Comparison of ENCODE assay signal across 26 mouse cellular contexts in genomic region chr13:41694749-41695419, GRCm38 (mm10).
DNase-seq lines count a peak whose midpoint lies in the region; ATAC-seq and TF ChIP-seq lines count a peak whose summit lies in the region.
"Had no signal": no experiment of that assay in that cellular context is flagged by ENCODE, and none has a peak within 500 bp of the region (broad histone marks: within the 10 kb centered on the region; RNA-seq: fewer than 3 reads in every experiment).

No protein-coding gene starts in this region.

- ATAC-seq in lung, embryonic 15.5 days (ENCODE audit: borderline replicate concordance, extremely low read depth, low FRiP score, low TSS enrichment), result peak; percentile 24; the same call in 1 of the 2 replicates
- ATAC-seq in heart, embryonic 13.5 days (ENCODE audit: extremely low read depth, insufficient number of reproducible peaks, low FRiP score, low TSS enrichment), result 0 out of 2 replicates have a peak, but pooled peaks have one; percentile 26
- ATAC-seq: CD4-positive, CD25-positive, alpha-beta regulatory T cell, adult 4 months; forebrain, embryonic 13.5 days; hindbrain, postnatal 0 days; intestine, embryonic 16.5 days; midbrain, embryonic 13.5 days had no signal

- H3K9ac ChIP-seq in heart, adult 2 months (ENCODE audit: low read depth, low read length), result no peak overlapping the region
- H3K9ac ChIP-seq in lung, embryonic 15.5 days, result no peak overlapping the region
- H3K9ac ChIP-seq in heart, embryonic 13.5 days, result no peak overlapping the region
- H3K9ac ChIP-seq: forebrain, embryonic 13.5 days; liver, embryonic 13.5 days; midbrain, embryonic 13.5 days; neural tube, embryonic 12.5 days had no signal

- no peak for TF ChIP-seq POLR2A in heart, adult 2 months (IDR thresholded peaks at IDR 0.05; ENCODE audit: insufficient read depth, low read depth, low read length)
- TF ChIP-seq POLR2A in lung, adult 2 months (IDR thresholded peaks at IDR 0.05; ENCODE audit: borderline replicate concordance, extremely low read depth, low read depth, low read length), result no peak

- no peak overlapping the region for H3K4me2 ChIP-seq in lung, embryonic 15.5 days
- no peak overlapping the region for H3K4me2 ChIP-seq in heart, embryonic 13.5 days
- H3K4me2 ChIP-seq: forebrain, embryonic 13.5 days; liver, embryonic 13.5 days; midbrain, embryonic 13.5 days; neural tube, embryonic 12.5 days had no signal

- no peaks in the 10 kb centered on the region for H3K36me3 ChIP-seq in heart, adult 2 months (ENCODE audit: control insufficient read depth, insufficient read depth, low read length)
- H3K36me3 ChIP-seq in lung, embryonic 15.5 days, result no peaks in the 10 kb centered on the region
- no peaks in the 10 kb centered on the region for H3K36me3 ChIP-seq in heart, embryonic 13.5 days
- H3K36me3 ChIP-seq: hindbrain, embryonic 10.5 days; liver, embryonic 13.5 days; midbrain, embryonic 13.5 days; neural tube, embryonic 12.5 days had no signal

- no peaks in the 10 kb centered on the region for H3K27me3 ChIP-seq in heart, adult 2 months (ENCODE audit: control insufficient read depth, insufficient read depth, low read length)
- no peaks in the 10 kb centered on the region for H3K27me3 ChIP-seq in lung, embryonic 15.5 days
- H3K27me3 ChIP-seq in heart, embryonic 13.5 days (replicated peaks), result no peaks in the 10 kb centered on the region
- H3K27me3 ChIP-seq: forebrain, embryonic 13.5 days; liver, embryonic 13.5 days; midbrain, embryonic 13.5 days; neural tube, embryonic 12.5 days had no signal

- no peak overlapping the region for H3K4me3 ChIP-seq in heart, adult 2 months
- H3K4me3 ChIP-seq in lung, embryonic 15.5 days, result no peak overlapping the region
- H3K4me3 ChIP-seq in lung, adult 2 months (replicated peaks; ENCODE audit: extremely low read depth, low read depth, low read length), result no peak overlapping the region
- no peak overlapping the region for H3K4me3 ChIP-seq in heart, embryonic 13.5 days
- H3K4me3 ChIP-seq: forebrain, embryonic 13.5 days; hindbrain, embryonic 10.5 days; layer of hippocampus, adult 2 months; liver, embryonic 13.5 days; midbrain, embryonic 13.5 days; neural tube, embryonic 12.5 days had no signal

- no peaks in the 10 kb centered on the region for H3K9me3 ChIP-seq in lung, embryonic 15.5 days
- no peaks in the 10 kb centered on the region for H3K9me3 ChIP-seq in heart, embryonic 13.5 days
- H3K9me3 ChIP-seq: forebrain, embryonic 13.5 days; hindbrain, embryonic 10.5 days; liver, embryonic 13.5 days; midbrain, embryonic 13.5 days; neural tube, embryonic 12.5 days had no signal

- intact Hi-C loops in heart, adult 2 months (cut with DNase I), result no loop called here
- intact Hi-C loops in heart, postnatal 25 days (cut with DNase I), result no loop called here

- TF ChIP-seq CTCF in heart, adult 2 months (IDR thresholded peaks at IDR 0.05), result no peak
- TF ChIP-seq CTCF in lung, adult 2 months (IDR thresholded peaks at IDR 0.05; ENCODE audit: insufficient read depth, low read length), result no peak

- no peaks in the 10 kb centered on the region for H3K79me2 ChIP-seq in heart, adult 2 months (replicated peaks; ENCODE audit: control insufficient read depth, insufficient read depth, low read length)

- H3K4me1 ChIP-seq in heart, adult 2 months (ENCODE audit: control insufficient read depth, insufficient read depth, low read length), result peaks cover 7% of the 10 kb centered on the region
- H3K4me1 ChIP-seq in lung, embryonic 15.5 days, result peaks cover 22% of the 10 kb centered on the region
- H3K4me1 ChIP-seq in lung, adult 2 months (ENCODE audit: control insufficient read depth, insufficient read depth, low read length), result no peaks in the 10 kb centered on the region
- H3K4me1 ChIP-seq in heart, embryonic 13.5 days, result peaks cover 23% of the 10 kb centered on the region
- H3K4me1 ChIP-seq: forebrain, embryonic 13.5 days; liver, embryonic 13.5 days; midbrain, embryonic 13.5 days; neural tube, embryonic 12.5 days had no signal

- TF ChIP-seq EP300 in heart, adult 2 months (IDR thresholded peaks at IDR 0.05; ENCODE audit: insufficient read depth, low read depth, low read length), result no peak

- no peak for DNase-seq in heart, adult 2 months
- DNase-seq in heart, postnatal 25 days (ENCODE audit: low spot score), result no peak
- DNase-seq in lung, adult 2 months, result no peak
- peak; percentile 21 for DNase-seq in heart, postnatal 4 days
- no peak for DNase-seq in yolk sac, embryonic 10.5 days (ENCODE audit: low spot score)
- DNase-seq in testis, postnatal 10 days (ENCODE audit: low spot score), result no peak
- DNase-seq: adrenal gland, postnatal 36 days; cerebellum, adult 9-10 months; gastrocnemius, postnatal 36 days; kidney, adult 9 months; kidney, postnatal 25 days; liver, embryonic 13.5 days; retina, postnatal 1 day; right cerebral cortex, postnatal 25 days; spleen, adult 18-20 months; thymus, postnatal 25 days had no signal

- 15% methylated on average over 9 of the region's 9 CpGs for WGBS in heart, adult 2 months
- 38% methylated on average over 9 of the region's 9 CpGs for WGBS in lung, embryonic 15.5 days
- 40% methylated on average over 9 of the region's 9 CpGs for WGBS in lung, adult 2 months
- WGBS in heart, embryonic 13.5 days, result 20% methylated on average over 9 of the region's 9 CpGs

- peak overlapping the region; percentile 28 for H3K27ac ChIP-seq in heart, adult 2 months
- peak overlapping the region; percentile 54 for H3K27ac ChIP-seq in lung, embryonic 15.5 days
- H3K27ac ChIP-seq in heart, embryonic 13.5 days (replicated peaks), result peak overlapping the region; percentile 71
- H3K27ac ChIP-seq: forebrain, embryonic 13.5 days; hindbrain, embryonic 10.5 days; hindbrain, postnatal 0 days; layer of hippocampus, adult 2 months; liver, embryonic 13.5 days; midbrain, embryonic 13.5 days; neural tube, embryonic 12.5 days had no signal
